Mouse (Mus musculus): ENCODE data around the gene Bckdhb.

DNA sequence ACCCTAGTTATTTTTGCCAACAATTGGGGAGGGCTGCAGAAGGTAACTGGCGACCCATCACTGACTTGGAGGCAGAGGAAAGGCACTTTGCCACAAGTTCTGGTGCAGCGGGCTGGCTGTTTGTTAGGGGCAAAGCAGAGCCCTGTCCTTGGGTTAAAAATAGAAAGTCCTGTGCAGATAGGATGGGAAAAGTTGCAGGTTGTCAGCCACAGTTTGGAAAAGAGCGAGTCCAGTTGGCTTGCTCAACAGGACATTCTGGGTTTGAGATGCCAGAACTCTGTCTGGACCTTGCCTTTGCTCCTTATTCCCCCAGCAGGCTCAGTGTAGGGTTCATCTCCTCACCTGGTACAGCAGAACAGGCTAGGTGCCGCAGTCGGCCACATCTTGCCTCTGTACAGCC, 200.1 kb downstream of the Bckdhb start:
- TF ChIP-seq POLR2A (IDR thresholded peaks at IDR 0.05; ENCODE audit: extremely low read depth, insufficient read depth, low read length), result no peak
- no peak for TF ChIP-seq CTCF (IDR thresholded peaks at IDR 0.05; ENCODE audit: extremely low read depth, insufficient read depth, low read length)
